Mouse (Mus musculus): Measurements from ENCODE around the gene Gm11559.
"Not testable (repeated sequence)": the region's sequence is repeated elsewhere in the genome, so short reads cannot be mapped to it uniquely, and the experiment has no call there.

GRCm38 (mm10) chr11:99873089-99873488, 8.8 kb downstream of the Gm11559 start, which contains the start of gene Krtap9-1:
- not testable (repeated sequence) for TF ChIP-seq CTCF (IDR thresholded peaks at IDR 0.05; ENCODE audit: control insufficient read depth, insufficient read depth, insufficient replicate concordance, low read depth, low read length); POLR2A (IDR thresholded peaks at IDR 0.05; ENCODE audit: control insufficient read depth, low read depth, low read length)
